Mouse (Mus musculus): Measurements from ENCODE around the gene Wdr24.

GRCm38 (mm10) chr17:25786781-25787504 is 36.5 kb upstream of the Wdr24 start:
- TF ChIP-seq POLR2A (IDR thresholded peaks at IDR 0.05; ENCODE audit: control insufficient read depth, low read depth, low read length) (no peak), CTCF (IDR thresholded peaks at IDR 0.05; ENCODE audit: control insufficient read depth, insufficient read depth, insufficient replicate concordance, low read depth, low read length) (no peak)

All from testis, adult 2 months (tissue).